Mouse (Mus musculus): Measurements from ENCODE around the gene Alpi.

Gene Alpi

GRCm38 (mm10) chr1:87059042-87059665 is 42.3 kb downstream of the Alpi start:
- DNase-seq (ENCODE audit: low spot score in 2 of 2) = no peak

DNA sequence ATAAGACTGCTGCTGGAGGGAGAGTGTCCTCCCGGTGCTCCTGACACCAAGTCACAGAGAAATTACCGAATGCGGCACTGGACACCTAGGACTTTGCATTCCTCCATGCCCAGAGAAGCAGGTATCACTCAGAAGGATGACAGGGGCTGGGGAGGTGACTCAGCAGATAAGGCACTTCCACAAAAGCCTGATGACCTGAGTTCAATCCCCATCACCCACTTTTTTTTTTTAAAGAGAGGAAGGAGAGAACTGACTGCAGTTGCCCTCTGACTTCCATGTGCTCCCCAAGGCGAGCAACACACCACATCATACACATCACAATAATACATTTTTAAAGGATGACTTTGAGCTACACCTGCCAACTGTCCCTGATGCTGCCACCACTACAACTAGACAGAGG is 44.3 kb downstream of the Alpi start:
- DNase-seq (ENCODE audit: low spot score in 2 of 2) = no peak

- DNase-seq (ENCODE audit: low spot score in 2 of 2) = no peak
Observed at GRCm38 (mm10) chr1:87051369-87051768, 50.0 kb downstream of the Alpi start.

DNA sequence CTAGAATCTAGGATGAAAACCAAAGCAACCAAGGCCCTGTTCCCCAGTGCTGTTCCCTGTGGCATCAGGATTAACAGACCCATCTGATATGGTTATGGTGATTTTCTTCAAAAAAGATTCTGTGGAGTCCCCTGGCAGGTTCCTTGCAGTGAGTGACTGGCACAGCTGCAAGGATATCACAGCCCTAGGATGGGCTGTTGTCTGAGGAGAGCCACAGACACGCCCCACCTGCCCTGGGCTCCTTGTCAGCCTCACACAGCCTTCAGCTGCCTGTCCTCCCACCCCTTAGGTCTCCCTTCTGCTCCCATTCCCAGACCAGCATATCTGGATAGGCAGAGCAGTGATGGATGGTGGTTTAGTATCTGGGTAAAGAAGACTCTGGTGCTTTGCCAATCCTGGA is 50.7 kb downstream of the Alpi start:
- DNase-seq (ENCODE audit: low spot score in 2 of 2) = no peak

GRCm38 (mm10) chr1:87050072-87050471 is 51.3 kb downstream of the Alpi start:
- DNase-seq (ENCODE audit: low spot score in 2 of 2) = no peak
